Mouse (Mus musculus): ENCODE results near the gene Tmprss15.

DNA sequence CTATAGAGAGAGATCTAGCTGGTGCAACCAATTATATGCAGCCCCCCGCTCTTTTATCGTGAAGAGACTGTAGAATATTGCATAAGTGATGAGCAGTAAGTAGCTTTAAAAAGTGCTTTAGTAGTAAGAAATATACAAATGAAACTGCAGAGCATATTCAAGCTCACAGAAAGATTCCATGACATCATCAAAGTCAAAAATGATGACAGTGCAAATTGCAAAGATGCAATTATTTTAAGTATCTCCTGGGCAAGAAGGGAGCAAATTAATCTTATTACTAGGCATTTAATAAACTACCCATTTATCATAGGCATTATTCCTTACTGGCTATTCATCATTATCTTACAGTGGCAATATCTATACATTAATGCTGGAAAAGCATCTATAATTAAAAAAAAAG, 156.6 kb downstream of the Tmprss15 start:
- TF ChIP-seq KAT2A (conservative IDR thresholded peaks at IDR 0.05; ENCODE audit: low read depth, low read length): no peak
- TF ChIP-seq POLR2A (IDR thresholded peaks at IDR 0.05; ENCODE audit: control insufficient read depth in 1 of 2, insufficient read depth in 1 of 2, low read depth in 1 of 2, low read length in 2 of 2, poor library complexity in 1 of 2): no peak
- TF ChIP-seq GATA1 (IDR thresholded peaks at IDR 0.05; ENCODE audit: low read depth, low read length): no peak
- TF ChIP-seq USF2 (IDR thresholded peaks at IDR 0.05; ENCODE audit: borderline replicate concordance in 1 of 2, insufficient read depth in 1 of 2, low read depth in 1 of 2, low read length in 2 of 2): no peak
- TF ChIP-seq CTCF (IDR thresholded peaks at IDR 0.05 in 2 of 3, conservative IDR thresholded peaks at IDR 0.05 in 1 of 3; ENCODE audit: control insufficient read depth in 1 of 3, insufficient read depth in 1 of 3, low read depth in 2 of 3, low read length in 3 of 3, poor library complexity in 1 of 3, severe bottlenecking in 1 of 3): no peak
- no peak for TF ChIP-seq UBTF (IDR thresholded peaks at IDR 0.05; ENCODE audit: borderline replicate concordance, insufficient read depth, low read depth, low read length)
- no peak for TF ChIP-seq MAZ (IDR thresholded peaks at IDR 0.05; ENCODE audit: low read depth, low read length)
- TF ChIP-seq SMC3 (IDR thresholded peaks at IDR 0.05; ENCODE audit: low read depth, low read length): no peak

Data from MEL (cell line).